Mouse (Mus musculus) c-Kit-negative CD71-positive TER-119-positive erythroid progenitor cells, embryonic 14.5 days (primary cell): ENCODE measurements around the gene Usp25.

Experiments used
- DNase-seq: peaks from one replicate; pipeline ENCODE4 v3.0.0-alpha.2; 2013; ENCODE audit warnings: low read depth, low spot score

The Usp25 gene

DNA sequence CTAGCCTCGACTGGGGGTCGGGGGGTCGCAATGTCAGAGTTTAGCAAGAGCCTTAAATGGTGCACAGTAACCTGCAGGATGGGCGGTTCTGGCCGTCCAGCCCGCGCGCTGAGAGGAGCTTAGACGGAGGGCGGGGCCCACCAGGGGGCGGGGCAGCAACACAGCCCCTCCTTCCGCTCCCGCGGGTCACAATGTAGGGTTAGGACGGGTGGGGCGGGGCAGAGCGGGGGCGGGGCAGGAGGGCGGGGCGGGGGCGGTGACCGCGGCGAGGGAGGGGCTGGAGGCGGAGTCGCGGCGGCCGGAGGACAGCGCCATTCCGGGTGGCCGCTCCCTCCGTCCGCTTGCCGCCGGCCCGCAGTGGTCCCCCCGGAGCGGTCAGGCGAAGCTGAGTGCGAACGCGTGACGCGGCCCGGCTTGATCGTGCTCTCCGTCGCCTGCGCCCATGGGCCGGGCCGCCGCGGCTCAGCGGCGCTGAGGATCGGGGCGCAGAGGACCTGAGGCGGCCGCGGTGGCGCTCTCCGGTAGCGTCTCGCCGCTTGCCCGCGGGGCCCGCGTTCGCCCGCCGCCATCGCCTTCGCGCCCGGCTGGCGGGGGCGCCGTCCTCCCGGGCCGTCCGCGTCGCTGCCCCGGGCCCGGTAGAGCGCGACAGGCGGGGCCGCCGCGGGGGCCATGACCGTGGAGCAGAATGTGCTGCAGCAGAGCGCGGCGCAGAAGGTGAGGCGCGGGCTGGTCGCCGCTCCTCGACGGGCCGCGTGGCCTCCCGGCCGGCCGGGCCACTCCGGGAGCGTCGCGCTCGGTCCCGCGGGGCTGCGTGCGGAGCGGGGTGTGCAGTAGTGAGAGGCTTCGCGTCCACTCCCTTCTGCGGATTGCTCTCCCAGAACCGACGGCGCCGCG lies at the start of gene Usp25:
TSS of gene Usp25 (plus strand) at position 280 of the 894 bp plus-strand sequence.
- peak; percentile 87 for DNase-seq

DNA sequence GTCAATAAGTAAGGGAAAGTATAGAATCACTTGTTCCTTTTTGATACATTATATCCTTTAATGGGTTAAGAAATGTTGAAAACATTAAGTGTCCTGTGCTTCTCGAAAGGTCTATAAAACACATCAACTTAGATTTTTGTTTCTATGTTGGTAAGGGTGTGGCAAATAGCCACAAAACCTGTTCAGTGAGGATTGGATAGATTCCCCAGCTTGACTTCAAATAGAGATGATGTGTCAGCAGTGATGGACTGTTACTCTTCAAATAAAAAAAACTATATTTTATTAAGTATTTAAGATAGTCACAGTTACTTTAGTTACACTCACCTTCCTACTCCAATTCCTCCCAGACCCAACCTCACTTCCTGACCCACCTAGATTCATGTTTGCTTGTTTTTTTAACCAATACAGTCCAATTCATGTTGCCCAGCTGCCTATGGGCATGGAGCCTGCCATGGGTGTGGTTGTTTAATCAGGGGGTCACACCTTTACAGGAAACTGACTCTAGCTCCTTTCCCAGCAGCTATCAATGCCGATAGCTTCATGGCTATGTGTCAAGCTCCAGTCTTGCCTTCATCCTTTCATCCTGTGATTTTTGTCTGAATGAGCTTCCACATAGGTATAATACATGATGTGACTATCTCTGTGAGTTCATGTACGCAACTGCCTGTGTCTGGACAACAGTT lies 45.8 kb upstream of the Usp25 start:
- DNase-seq: peak; percentile 15

DNA sequence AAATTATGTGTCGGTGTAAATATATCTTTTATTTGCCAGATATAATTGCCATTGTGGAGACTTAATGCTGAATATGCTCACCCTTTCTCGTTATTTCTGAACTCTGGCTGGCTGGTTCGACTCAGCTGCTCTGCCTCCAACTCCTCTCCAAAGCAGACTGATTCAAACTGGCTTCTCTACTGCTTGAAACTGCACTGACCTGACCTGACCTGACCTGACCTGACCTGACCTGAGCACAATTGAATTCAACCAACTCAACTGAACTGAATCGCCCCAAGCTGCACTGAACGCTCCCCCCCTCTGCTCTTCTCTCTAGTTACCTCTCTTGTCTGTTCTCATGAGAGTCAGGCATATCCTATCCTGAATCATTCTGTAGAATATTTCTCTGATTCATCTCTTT lies 42.3 kb upstream of the Usp25 start:
- no peak for DNase-seq

DNA sequence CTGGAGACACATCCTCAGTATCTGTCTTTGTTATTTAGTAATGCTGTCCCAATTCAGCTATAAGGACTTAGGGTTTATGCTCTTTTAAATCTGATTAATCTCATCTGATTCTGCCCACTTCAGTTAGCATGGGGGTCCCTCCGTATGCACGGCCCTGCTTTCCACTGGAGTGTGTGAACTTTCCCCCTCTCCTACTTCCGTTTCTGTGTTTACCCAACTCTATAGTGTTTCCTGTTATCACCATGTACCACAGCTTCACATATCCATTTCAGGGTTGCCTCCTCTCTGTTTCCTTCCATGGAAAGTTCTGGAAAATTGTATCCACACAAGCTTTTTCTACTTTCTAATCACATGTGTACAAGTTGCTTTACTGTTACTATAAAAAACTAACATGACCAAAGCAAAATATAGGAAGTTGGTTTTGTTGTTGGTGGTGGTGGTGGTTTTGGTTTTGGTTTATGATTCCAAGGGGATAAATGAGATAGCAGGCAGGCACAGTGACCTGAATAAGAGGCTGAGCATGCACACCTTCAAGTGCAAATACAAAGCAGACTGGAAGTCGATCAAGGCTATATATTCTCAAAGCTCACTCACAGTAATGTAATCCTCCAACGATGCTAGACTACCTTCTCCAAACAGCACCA lies 36.6 kb upstream of the Usp25 start:
- no peak for DNase-seq

DNA sequence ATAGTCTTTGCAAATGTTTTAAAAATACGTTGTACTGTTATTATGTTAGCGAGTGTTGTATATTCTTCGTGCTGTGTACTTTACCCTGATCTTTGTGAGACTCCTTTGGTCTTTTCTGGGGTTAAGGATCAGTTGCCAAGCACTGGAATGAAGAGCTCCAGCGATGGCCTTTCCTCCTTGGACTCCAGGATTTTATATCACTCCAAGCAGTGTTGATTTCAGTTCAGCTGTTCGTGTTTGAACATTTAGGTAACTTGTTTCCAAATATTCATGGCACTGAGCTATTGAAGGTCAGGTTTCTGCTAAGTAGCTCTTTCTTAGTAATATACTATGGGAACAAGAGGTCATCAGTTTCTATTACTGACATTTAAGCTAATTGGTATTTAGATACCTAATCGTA lies 29.8 kb upstream of the Usp25 start:
- DNase-seq: no peak

DNA sequence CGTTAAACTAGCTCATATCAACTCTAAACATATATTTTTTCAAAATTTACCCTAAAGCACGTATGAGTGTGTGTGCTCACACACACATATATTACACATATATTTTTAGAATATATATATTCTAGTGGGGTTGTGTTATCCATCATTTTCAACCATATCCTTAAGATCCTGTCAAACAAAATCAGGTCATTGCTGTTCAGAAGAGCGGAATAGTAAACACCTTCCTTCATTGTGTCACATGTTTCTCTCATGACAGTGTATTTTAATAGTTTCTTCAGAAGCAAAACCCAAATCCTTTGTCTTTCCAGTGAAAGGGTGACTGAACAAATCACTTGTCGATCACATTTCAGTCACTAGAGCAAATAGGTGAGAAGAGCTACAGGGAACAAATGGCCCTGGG lies 25.8 kb upstream of the Usp25 start:
- no peak for DNase-seq

DNA sequence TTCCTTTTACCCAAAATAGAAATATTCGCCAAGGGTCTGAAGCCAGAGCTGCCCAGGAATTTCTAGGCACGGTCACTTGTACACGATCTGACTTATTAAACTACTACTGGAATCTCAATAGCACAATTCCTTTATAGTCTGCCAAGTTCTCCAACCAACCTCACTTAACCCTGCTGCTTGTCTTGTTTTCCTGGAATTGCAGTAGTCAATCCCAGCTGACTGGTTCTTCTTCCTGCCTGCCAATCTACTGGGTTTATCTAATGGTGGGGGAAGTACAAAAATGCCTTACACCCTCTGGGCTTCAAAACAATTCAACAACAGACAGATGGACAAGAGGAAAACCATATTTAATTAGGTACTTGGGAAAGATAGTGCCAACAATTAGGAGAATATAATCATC lies 9.6 kb upstream of the Usp25 start:
- DNase-seq: no peak

DNA sequence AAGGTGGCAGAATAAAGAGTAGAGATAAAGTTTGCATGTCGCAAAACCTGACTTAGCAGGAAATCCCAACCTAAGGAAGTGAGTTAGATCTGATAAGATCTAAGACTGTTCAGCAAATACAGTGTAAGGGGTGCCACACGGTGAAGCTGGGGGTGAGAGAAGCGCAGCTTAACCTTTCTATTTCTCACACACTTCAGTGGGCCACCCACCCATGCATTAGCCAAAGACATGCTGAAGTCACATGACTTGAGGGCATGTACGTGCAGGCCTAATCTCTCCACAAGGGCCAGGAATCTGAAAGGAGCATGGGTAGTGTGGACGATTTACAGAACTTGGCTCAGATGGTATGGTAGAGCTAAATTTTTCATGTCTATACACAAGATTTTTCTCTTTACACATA lies 4.3 kb upstream of the Usp25 start:
- no peak for DNase-seq

DNA sequence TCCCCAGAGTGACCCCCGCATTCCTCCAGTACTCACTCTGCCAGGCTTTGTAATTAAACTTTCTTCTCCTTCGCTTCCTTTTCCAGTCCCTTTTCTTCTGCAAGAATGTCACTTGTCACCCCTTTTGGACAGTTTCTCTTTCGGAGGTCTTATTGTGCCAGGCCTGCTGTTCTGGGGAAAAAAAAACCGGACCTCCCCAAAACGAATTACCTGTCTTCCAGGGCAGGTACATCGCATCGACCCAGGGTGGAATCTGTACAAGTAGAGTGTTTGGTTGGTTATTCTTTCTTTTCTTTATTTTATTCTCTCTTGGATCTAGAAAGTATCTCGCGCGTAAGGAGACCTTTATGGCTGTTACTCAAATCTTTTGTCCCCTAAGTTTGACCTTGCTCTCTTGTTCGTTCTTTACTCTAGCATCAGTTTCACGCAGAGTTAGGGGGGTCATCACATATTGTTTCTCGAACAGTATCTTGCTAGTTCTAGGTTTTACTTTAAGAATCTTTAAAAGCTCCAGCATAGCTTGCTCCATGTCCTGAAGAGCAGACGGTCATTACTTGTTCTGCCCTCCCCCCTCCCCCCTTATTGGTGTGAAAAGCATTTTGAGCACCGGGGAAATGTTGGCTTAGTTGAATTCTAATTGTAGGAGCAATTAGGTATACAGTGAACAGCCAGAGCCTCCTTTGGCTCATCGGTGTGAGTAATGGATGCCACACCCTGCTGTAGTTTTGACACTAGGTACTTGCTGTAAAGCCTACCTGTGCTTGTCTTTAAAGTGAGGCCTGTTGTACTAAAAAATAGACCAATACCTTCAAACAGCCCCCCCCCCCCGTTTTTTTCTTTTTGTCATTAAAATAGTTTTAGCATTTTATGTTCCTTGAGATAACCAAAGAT lies 1.1 kb downstream of the Usp25 start:
- DNase-seq: no peak

DNA sequence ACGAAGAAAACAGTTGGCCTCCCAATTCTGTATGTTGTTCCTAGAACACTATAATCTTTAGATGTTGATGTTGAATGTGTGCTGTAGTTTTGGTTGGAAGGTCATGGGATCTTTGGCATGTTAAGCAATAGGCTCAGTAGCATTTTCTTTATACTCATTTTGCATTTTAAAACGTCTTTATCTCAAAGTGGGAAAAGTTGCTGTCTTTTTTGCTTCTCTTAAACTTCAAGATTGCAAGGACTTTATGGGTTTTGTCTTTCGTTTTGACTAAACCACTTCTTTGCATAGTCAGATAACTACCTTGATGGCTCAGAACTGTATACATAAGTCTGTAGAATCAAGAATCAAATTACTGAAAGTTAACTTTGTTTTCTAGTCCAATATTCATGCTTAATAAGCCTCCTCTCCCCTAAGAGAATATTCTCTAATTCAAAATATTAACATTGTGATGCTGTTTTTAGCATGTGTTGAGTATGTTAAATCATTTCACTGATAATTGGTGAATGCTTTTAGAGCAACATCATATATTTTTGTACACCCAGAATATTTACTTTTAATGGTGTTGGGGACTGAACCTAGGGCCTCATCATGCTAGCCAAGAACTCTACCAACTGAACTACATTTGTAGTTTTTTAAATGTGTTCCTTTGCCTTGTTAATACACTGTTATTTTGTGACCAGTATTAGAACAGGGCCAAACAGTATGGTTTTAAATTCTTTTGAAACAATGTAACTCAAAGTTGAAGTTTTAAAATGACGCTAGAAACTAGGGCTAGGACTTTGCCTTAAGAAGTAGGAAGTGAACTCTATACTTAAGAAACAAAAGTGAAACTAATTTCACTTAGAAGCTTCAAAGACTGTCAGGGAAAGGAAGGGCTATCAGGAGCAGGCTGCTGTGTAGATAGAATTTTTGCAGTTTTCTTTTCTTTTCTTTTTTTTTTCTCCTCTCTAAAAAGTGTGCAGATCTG lies 2.2 kb downstream of the Usp25 start:
- no peak for DNase-seq

DNA sequence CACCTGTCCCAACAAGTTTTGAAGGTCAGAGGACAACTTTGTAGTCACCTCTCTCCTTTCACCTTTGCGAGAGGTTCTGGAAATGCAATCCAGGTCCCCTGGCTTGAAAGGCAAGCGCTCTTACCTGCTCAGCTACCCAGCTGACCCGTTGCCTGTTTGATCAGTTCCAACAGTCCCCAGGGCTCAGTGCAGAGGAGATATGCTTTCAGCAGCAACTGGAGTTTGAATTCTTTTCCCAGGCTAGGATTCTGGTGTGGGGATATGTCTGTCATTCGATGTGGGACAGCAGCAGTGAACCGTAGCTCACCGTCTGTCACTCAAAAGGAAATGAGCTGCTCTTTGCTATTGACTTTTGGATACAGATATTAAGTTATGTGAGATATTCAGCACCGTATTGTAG lies 4.4 kb downstream of the Usp25 start:
- DNase-seq: no peak

DNA sequence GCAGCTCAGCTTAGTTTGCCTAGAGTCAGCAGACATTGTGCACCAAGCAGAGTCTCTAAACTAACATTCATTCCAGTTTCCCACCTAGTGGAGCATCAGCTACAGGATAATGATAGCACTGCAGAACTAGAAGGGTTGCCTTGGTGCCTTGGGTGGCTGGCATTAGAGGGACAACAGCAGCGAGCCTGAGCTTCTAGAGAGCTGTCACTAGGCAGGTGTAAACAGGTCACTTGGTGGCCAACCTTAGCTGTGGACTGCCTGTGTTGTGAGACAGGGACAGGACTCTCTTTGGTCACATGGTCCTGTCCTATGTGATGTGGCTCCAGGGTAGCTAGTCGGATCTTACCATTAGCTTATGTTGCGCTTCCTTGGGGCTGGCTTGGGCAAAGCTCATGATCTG lies 6.7 kb downstream of the Usp25 start:
- no peak for DNase-seq

DNA sequence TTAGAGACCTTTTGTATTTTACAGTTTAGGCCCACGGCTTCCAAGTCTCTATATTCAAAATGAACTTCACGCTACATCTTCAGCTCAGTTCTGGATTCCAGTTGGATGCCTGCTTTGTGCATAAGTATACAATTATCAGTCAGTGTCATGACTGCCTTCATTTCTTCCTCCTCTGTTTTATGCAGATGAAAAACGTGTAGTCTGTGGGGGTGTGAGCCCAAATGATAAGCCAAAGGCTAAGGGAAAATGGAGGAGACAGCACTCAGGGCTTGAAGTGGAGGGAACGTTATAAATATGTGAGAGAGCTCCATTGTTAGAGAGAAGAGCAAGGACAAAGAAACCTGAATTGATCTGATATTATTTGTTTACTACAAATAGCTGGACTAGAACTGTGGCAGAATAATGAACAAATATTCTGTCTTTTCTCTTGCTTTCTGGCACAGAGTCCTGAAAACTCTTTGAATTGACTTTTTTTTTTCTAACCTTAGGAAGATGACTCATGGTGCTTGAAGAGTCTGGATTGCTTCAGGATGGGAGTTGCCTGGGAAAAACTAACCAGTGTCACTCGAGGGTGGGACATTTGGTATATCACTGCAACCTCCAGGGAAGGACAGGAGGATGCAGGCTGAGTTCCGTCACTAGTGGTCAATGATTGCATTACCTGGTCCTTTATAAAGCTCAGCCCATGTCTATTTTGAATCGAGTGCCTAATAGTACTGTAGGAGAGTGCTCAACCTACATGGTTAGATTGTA lies 10.3 kb downstream of the Usp25 start:
- DNase-seq: no peak

DNA sequence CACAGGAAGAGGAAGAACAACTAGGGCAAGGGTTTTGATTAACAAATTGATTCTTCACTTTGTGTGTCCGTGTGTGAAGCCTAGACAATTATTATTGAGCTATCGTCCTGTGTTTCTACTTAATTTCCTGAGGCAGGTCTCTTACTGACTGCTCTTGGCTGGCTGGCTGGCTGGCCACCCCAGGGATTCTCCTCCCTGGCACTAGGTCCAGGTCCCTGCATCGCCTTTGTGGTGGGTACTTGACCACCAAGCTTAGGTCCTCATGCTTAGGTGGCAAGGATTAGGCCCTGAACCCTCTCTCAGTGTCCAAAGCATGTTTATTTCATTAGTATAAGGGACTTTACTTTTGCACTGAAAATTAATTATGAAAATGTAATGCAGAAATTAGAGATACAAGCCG lies 12.6 kb downstream of the Usp25 start:
- no peak for DNase-seq

DNA sequence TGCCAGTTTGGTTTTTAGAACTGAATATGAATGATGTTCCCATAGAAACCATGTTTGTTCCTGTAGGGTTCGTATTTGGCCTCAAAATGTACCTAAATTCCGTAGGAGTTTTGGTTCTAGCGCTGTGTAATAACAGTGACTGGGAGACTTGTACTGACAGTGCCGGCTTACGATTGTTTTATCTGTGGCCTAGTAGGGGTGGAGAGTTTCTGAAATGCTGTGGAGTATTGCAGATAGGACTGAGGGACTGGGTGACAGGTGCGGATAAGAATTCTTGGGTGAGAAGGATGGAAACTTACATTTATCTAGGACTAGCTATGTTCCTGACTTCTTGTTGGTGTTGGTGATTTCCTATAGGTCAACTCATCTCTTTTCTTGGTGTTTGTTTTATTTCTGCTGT lies 13.4 kb downstream of the Usp25 start:
- peak; percentile 76 for DNase-seq

DNA sequence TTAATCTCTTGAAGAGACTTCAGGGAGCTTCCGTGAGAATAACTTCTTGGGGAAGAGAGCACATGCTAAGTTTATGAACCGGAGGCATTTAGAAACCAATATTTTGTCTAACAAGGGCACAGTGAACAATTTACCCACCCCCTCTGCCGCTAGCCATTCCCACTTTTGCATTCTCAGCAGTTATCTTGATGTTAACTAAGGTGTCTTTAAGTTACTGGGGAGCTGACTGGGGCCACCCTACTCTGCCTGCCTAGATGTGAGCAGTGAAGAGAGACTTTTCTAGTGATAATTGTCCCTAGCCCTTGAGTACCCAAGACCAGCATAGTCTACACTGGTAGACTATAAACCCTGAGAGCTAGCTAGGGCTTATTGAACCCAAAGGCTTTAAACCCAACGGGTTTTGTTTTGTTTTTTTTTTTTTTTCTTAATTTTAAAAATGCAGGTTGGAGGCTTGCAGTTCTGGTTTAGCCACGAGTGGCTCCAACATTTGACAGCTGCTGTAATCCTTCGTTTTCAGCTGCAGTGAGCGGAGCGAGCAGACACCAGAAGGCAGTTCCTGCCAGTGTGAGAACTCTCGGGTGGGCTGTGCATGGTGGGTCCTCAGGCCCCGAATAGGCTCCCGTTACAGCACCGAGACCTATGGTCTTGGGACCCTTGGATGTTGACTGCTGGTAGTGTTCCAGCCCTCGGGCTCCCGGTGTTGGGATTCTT lies 14.6 kb downstream of the Usp25 start:
- DNase-seq: no peak

DNA sequence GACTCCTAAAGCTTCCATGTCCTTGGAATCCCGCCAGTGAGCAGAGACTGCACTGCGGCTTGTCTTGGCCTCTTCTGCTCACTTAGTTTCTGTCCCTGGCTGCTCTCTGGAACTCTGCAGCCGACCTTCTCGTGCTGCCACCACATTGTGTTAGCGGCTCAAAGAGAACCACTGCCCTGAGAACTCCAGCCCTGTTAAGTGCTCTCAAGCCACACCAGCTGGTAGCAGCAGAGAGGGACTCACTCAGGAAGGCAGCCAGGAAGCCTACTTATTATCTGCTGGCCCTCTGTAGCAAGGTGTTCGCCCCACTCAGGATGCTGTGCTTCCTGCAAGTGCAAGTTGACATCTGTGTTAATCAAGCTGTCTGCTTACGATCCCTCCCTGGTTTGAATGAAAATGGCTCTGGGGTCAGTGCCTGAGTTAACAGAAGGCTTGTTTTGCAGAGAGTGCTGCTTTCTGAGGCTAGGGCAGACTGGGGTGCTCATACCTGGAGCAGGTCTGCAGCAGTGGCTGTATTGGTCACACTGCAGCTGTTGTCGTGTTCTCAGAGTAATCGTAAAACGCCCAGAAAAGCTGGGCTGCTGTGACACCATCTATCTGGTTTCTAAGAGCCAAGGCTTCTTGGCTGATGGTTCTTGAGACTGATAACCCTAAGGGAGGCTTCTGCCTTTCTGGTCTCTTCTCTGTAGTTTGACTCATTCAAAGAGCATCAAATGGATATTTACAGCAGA lies 15.3 kb downstream of the Usp25 start:
- no peak for DNase-seq

DNA sequence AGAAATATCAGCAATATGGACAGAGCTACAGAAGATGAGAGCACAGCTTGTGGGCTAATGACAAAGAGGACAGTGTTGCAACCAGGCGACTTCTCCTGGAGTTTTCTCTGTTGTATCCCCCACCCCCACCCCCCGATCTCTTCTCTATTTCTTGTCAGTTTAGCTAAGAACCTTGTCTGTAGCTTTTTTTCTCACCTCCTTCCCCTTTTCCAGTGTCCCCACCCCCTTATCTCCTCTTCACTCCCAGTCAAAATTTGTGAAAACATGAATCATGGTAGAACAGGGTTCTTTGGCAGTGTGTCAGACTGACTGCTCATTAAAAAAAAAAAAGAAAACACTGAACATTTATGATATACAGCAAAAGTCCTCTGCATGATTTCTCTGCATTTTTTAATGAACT lies 16.9 kb downstream of the Usp25 start:
- no peak for DNase-seq
